Mouse (Mus musculus) lung, postnatal 14 days (tissue): ENCODE data around the gene Abcc1.

Experiments
- DNase-seq: peaks from one replicate; pipeline ENCODE4 v3.0.0; 2021

Gene Abcc1

DNA sequence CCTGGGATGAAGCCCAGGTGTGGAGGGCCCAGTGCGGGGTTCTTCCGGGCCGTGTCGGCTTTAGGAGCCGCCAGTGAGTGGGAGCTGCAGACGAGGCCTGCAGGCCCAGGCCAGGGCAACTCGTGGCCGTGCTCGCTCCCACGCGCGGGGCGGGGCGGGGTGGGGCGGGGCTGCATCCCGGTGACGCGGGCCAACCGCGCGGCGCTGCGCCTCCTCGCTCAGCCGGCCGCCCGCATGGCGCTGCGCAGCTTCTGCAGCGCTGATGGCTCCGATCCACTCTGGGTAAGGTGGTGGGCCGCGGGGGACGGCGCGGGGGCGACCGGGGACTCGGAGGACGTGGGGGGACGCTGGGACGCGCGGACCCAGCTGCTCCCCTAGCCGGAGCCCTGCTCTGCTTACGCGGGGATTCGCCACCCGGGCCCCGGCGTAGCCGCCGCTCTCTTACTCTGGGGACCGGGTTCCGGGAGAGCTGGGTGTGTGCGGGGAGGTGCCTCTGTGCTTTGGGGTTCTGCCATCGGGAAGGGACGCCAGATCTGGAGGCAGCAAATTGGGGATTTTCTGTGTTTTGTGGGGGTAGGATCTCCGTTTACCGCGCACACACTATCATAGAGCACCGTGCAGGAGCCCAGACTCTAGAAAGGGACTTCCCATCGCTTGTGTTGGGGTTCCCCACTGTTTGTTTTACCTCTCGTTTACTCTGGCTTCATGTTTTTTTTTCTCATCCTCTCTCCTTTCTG, at the start of gene Abcc1:
Gene Abcc1 (plus strand): TSS at position 197 of the 737 bp plus-strand sequence.
- peak; percentile 70 for DNase-seq

DNA sequence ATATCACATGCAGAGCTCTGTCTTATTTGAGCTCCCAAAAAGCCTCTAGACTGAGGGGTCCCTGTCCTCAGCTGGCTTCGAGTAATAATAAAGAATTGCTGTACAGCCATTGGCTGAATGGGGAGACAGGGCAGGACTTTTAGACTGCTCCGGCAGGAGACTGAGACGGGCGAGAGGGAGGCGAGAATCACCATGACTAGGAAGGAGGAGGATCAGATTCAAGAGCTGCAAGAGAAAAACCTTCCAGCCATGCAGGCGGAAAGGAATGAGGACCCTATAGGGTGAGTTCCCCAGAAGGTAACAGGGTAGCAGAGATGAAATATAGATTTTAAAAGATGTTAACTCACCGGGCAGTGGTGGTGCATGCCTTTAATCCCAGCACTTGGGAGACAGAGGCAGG, 48.4 kb upstream of the Abcc1 start:
- DNase-seq = no peak

DNA sequence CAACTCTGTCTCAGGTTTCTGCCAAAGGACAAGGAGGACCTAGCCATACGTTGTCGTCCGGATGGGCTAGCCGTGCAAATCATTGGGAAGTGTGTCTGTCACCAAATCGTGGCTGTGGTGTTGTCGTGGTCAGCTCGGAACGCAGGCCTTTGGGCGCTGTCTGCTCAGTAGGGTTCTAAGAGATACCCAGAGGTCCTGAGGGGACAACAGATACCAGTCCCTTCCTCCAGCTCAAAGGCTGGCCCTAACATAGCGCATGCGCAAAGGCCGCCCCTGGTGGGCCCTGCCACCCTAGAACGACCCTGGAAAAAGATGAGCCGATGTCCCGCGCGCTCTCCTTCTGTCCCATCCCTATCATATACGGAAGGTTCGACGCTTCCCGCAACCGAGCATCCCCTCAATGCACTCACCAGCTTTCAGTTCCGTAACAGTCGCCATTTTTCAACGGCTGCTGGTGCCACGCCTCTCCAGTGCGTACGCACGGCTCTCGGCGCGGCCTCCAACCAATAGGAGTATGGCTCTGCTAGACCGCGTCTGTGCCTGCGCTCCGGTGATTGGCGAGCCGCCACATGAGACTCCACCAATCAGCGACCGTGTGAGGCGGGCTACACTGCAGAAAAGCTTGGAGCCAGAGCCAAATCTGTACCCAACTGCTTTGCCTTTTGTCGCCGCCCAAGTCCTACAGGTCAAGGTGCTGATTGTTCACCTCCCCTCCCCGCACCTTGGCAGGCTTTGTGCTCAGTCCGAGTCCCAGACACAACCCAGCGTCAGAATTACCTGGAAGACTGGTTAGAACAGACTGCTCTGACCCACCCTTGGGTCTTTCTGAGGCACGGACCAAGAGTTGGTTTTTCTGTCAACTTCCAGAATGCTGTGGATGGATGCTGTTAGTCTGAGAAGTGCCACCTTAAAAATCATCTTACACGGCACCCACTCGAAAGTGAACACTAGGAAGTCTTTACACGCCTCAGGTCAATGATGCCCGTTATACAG, 44.2 kb upstream of the Abcc1 start, which contains the start of gene Fopnl:
Gene Fopnl (minus strand): TSS at position 522 of the 993 bp plus-strand sequence.
- DNase-seq = peak; percentile 98

DNA sequence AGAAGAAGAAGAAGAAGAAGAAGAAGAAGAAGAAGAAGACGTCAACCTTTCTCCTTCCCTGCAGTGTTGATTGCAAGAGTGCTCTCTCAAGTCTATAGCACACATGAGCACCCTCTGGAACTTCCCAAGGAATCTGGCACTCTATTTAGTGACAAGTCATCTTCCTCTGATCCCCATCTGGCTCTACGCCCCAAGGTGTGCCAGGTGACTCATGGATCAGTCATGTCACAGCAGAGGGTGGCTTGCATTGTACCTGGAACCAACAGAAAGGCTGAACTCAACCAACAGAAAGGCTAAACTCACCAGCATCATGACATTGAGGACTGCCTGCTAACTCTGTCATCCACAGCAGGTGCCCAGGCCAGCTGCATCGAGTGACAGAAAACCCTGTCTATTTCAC, 41.7 kb upstream of the Abcc1 start:
- no peak for DNase-seq

DNA sequence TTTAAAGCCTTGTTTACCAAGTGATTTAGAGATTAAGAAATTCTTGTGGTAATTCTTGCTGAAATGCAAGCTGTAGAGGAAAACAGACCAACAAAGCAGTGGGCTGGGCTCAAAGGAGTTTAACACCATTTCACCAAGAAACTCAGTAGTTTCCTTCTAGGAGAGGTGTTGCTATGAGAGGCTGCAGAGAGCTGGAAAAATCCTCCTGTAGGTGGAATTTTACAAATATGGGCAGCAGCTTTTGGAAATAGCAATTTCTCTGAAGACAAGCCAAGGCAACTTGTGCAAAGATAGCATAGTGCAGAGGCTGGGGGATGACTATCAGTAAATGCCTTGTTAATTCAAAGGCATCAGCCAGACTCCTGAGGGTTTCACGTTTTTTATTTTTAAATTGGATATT, 40.9 kb upstream of the Abcc1 start:
- no peak for DNase-seq

DNA sequence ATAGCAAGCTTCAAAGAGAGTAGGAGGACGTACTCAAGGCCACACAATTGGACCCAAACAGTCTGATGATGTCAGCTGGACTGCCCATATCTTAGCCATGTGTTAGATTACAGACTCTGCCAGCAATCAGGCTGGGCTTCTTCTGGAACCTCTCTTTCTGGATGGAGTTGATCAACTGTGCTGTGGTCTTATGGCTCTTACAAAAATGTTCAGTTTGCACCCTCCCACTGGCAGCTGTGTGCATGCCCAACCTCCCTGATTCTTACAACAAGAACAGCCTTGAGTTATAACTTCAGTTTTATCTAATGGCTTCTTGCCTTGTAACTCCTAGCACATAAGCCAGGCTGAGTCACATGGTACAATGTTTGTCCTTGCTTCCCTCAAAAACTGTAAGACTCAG, 33.2 kb upstream of the Abcc1 start:
- DNase-seq = no peak

DNA sequence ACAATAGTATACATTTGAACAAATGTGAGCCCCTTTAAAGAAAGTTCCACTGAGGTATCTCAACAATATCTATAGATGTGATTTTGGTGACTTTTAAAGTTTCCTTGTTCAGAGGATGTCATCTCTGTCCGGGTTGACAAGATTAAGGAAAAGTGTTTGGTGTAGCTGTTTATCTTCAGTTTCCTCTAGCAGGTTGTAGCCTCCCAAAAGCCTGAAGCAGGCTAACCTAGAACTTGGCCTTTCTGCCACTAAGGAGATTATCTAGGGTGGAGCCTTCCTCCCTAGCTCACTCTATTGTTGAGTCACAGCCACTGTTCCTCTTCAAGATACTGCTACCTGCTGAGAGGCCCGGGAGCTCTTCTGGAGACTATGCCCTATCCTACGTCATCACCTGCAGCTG, 16.4 kb upstream of the Abcc1 start:
- no peak for DNase-seq

DNA sequence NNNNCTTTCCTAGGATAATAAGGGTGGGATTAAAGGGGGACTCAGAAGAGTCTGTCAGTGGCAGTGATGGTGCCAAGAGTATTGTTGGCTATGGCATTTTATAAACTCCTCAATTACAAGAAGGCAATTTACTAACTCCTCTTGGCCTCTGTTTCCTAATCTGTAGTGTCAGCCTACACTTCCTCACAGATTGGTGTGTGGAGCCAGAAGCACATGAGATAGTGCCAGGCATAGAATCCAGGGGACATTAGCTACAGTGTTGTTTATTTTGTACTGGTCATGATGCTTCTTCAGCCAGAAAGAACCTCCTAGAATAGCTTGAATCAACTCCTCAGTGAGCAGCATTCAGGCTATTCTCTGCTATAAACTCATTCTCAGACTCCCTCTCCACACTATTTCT, 9.8 kb upstream of the Abcc1 start:
- DNase-seq = no peak

DNA sequence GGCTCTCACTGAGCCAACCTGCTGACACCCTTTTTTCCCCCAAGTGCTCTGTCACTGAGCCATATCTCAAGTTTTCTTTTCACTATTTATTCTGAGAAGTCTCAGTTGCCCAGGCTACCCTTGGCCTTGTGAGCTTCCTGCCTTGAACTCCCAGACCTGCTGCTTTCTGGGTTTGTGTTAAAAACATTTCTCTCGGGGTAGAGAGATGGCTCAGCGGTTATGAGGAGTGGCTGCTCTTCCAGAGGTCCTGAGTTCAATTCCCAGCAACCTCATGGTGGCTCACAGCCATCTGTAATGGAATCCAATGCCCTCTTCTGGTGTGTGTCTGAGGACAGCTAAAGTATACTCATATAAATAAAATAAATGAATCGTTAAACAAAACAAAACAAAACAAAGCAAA, 9.1 kb upstream of the Abcc1 start:
- DNase-seq = no peak

DNA sequence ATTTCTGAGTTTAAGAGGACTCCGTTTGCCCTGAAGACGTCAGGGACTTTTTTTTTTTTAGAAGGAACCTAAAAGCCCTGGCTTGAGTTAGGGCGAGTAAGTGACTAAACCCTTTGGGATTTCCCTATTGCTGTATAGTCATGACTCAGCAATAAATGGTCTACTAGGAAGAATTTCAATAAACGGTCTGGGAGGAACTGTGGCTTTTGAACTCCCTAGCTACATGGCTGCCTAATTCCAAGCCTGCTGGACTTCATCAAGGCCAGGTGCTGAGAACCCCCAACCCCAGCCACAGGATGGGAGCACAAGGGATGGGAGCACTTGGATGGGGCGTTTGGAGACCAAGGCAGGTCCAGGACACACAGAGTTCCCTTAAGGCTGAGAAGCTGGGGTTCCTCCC, 8.7 kb upstream of the Abcc1 start:
- no peak for DNase-seq

DNA sequence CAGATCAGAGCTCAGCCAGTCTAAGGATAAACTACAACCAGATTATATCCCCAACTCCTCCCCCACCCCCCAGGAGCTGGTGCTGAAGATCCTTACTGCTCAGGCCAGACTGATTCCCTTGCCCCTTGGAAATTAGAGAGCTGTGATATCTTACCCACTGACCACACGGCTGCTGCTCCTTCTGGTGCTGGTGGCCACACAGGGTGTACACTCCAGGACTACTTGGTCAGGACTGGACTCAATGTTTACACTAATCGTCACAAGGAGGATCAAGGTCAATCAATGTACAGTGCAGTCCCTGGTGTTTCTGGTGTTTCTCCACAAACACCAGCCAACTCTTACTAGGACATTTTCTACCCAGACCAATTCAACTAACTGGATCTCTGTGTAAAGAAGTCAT, 3.5 kb upstream of the Abcc1 start:
- no peak for DNase-seq

DNA sequence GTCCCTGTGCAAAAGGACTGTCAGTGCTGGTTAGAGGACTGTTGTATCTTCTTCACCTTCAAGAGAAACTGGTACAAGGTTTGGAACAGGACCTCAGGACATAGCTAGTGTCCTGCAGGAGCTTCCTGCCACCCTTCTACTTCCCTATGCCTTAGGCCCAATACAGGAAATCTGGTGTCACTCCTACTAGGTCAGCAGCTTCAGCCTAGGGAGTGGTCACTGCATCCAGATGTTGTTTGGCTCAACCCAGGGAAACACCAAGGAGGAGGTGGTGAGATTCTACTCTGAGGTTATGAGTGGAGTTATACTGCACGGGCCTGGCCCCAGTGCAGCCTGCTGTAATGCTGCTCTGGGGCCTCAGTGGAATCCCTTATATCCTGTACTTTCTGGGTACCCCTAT, 2.8 kb upstream of the Abcc1 start:
- no peak for DNase-seq

DNA sequence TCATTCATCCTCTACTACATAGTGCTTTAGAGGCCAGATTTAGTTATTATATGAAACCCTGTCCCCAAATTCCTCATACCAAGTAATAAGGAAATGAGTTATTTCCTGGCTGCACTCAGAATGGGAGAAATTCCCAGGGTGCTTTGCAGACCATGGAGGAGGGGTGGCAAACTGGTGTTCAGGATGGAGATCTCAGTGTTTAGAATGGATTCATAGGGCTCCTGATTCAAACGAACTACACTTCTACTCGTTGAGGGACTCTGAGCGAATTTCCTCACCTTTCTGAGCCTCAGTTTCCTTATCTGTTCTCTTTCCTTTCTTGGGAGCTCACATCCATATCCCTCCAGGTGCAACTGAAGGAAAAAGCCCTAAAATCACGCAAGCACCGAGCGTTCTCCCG, 427 bp upstream of the Abcc1 start:
- no peak for DNase-seq

DNA sequence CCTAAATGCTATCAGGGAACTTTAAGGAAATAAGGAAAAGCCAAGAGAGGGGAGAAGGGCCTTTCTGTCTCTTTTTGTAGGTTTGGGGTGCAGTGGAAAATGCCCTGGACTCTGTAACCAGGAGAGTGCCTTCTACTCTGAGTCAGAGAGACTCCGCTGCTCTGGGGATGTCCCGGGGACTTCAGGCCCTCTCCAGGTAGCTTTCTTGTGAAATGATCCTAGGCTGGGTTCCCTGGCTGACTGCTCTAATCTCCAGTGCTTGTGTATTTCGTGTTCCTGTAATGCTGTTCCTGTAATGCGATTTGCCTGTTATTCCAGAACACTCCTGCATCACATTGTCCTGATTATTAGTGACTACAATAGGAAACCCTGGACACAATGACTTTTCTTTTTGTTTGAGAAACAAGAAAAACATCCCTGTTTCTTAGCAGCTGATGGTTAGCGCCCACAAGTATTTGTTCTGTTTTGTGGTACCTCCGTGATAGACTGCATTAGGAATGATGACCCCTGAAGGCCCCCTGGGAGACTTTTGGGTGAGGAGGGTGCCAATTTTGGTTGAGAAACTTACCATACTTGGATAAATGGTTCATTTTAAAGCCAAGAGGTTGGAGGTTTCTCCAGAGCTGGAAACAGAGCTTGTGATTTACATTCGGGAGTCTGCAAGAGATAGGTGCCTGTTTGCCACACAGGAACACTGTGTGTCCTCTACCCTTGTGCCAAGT, 902 bp downstream of the Abcc1 start:
- DNase-seq = no peak

DNA sequence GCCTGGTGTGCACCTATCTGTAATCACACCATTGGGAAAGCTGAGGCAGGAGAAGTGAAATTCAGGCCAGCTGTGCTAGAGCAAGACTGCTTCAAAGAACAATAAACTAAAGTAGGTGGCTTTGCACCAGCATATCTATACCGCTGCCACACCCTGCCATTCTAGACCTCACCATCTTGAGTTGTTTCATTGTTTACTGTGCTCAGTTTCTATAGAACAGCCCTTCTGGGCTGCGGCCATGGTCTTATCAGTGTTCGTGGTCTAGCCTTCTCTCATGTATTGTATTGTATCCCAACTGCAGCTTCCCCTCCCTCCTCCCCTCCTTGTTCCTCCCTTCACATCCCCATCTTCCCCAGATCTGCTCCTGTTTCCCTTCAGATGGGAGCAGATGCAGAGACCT, 2.1 kb downstream of the Abcc1 start:
- DNase-seq = no peak

DNA sequence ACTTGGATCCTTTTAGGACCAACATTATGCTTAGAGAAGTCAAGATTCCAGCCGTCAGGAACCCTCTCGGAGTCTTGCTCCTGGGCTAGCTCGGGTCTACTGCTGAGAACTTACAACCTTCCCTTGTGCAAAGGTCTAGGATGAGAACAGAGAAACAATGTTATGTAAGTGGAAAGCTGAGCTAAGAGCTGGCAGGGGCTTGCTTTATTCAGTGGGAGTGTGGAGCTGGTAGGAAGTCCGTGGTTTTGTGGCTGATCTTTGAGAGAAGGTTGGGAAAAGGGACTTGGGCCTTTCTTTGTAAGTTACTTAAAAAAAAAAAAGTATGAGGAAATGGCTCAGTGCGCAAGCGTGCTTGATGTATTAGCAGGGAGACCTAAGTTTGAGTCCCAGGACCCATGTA, 2.7 kb downstream of the Abcc1 start:
- no peak for DNase-seq

DNA sequence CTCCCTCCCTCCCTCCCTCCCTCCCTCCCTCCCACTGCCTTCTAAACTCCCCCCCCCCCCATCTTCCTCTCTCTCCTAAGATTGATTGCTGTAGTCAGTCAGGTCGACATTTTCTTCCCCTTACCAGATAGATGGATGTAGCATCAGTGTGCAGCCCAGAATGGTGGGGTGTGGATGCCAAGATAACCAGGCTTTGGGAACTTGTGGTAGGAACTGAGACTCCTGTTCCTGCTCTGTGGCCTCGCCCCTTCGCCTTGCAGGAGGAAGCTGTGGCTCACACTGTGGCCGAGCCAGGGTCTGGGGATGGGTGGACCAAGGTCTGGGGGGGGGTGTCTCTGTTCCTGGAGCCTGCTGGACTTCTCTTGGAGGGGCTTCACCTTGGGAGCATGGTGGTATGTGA, 4.1 kb downstream of the Abcc1 start:
- DNase-seq = no peak

DNA sequence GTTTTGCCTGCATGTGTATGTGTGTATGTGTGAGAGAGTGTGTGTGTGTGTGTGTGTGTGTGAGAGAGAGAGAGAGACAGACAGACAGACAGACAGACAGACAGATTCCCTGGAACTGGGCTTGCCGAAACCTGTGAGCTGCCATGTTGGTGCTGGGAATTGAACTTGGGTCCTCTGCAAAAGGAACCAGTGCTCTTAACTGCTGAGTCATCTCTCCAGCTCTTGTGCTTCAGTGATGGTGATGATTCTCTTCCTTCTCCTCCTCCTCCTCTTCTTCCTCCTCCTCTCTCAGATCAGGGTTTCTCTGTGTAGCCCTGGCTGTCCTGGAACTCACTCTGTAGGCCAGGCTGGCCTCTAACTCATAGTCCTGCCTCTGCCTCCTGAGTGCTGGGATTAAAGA, 4.7 kb downstream of the Abcc1 start:
- DNase-seq = no peak

DNA sequence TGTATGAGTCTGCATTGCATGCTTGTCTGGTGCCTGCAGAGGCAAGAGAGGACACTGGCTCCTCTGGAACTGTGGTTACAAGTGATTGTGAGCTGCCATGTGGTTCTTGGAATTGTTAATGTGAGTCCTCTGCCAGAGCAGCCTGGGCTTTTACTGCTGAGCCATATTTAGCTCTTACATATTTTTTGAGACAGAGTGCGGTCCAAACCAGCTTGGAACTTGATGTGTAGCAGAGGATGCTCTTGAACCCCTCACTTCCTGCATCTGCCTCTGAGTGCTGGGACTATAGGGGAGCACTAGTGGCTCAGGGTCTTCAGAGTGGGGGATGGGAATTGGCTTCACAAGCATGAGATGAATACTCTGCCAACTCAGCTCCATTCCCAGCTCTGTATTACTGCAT, 10.0 kb downstream of the Abcc1 start:
- peak; percentile 23 for DNase-seq

DNA sequence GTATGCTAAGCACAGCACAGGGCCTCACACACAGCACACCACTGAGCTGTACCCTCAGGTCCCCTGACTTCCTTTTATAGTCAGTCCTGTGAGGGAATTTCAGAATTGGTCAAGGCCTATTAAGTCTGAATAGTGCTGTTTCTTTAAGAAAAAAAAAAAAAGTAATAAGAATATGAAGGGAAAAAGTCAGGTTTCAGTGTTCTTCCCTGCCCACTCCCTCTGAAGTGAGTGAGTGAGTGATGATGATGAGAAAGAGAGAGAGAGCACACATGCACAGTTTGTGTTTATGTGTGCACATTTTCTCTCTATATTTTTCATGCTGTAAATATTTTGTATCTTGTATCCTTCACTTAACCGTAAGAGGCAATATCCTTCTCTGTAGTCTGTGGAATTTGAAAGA, 11.0 kb downstream of the Abcc1 start:
- no peak for DNase-seq

DNA sequence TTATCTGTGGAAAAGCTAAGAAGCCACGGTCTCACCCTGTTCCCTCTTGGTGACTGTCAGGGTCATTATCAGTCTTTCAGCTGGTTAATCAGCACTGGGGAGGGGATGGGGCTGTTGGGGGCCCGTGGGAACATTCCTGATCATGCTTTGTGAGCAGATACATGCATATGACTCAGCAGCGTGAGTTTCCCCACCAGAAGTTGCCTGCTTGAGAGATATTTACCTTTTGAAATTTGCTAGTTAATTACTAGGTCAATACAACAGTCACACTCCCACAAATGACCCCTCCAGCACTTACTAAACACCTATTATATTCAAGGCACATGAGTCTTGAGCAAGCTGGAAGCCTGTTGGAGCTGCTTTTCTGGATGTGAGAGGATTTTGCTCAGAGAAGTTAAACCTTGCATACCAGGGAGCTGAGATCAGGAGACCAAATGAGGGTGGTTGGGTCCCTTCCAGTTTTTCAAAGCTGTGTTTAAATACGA, 11.5 kb downstream of the Abcc1 start:
- DNase-seq = no peak

DNA sequence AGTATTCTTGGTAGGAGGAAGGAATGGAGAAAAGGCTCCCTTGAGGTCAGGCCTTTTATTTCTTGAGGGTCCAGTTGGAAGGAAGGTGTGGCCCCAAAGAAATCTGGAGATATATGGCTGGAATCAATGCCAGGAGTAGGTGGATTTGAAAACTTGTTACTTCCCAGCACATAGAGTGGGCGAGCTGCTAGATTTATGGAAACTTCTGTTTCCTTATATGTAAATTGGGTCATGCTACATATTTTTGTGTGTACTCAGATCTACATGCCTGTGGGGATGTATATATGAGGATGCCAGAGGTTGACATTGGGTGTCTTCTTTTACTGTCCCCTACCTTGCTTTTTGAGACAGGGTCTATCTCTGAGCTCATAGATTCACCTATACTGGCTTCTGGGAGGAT, 14.6 kb downstream of the Abcc1 start:
- no peak for DNase-seq

DNA sequence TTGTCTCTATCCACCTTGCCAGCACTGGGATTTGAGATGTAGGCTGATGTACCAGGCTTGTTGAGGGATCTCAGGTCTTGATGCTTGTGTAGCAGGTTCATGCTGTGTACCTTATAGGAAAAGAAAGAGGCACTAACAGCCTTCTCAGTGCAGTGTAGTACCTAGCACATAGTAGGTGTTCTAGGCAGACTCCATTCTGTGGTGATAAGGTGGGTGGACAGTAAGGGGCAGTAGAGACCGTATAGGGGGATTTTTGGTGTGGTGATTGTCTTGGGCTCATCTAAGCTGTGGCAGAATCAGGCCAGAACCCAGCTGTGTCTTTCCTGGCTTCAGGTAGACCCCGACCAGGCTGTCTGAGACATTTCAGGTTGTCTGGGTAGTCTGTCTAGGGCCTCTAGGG, 15.0 kb downstream of the Abcc1 start:
- DNase-seq = no peak
